Mouse (Mus musculus): Measurements from ENCODE around the gene Kif5c. TPM values are rescaled to one million over a fixed set of nuclear protein-coding genes. Genes with fewer than 3 reads are reported as not detected.

The Kif5c gene
- polyA plus RNA-seq, 1 experiment = 19.0 TPM

DNA sequence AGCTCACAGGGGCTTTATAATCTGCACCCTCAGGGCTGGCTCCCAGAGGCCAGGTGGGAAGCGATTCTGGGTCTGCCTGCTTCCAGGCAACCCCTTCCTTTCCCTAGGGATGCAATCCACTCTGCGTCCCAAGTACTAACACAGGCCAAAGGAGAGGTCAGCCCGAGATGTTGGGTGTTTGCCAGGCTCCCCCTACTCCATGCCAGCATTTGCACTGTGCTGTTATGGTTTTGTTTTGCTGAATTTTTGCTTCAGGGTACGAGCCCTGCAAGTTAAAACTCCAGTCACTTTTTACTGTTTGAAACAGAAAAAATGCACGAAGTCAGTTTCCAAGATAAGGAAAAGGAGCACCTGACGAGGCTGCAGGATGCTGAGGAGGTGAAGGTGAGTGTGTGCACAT is 121.9 kb downstream of the Kif5c start:
- Histone ChIP-seq H3K27ac (ENCODE audit: control insufficient read depth, insufficient read depth, low read depth, low read length) (no peak overlapping the region), H3K4me1 (ENCODE audit: control insufficient read depth, insufficient read depth, low read length) (no peaks in the 10 kb centered on the region; the same call in 1 of the 2 replicates), H3K4me3 (ENCODE audit: control insufficient read depth, low read depth, low read length) (no peak overlapping the region), H3K36me3 (ENCODE audit: control insufficient read depth, insufficient read depth, low read length) (no peaks in the 10 kb centered on the region), H3K27me3 (ENCODE audit: control insufficient read depth, insufficient read depth, low read length) (no peaks in the 10 kb centered on the region)
- no peak for TF ChIP-seq POLR2A (IDR thresholded peaks at IDR 0.05; ENCODE audit: control insufficient read depth, low read depth, low read length)
- no peak for TF ChIP-seq CTCF (IDR thresholded peaks at IDR 0.05; ENCODE audit: control insufficient read depth, insufficient read depth, insufficient replicate concordance, low read depth, low read length)

- Histone ChIP-seq H3K27me3 (ENCODE audit: control insufficient read depth, insufficient read depth, low read length) (no peaks in the 10 kb centered on the region), H3K4me3 (ENCODE audit: control insufficient read depth, low read depth, low read length) (no peak overlapping the region), H3K36me3 (ENCODE audit: control insufficient read depth, insufficient read depth, low read length) (no peaks in the 10 kb centered on the region), H3K4me1 (ENCODE audit: control insufficient read depth, insufficient read depth, low read length) (no peaks in the 10 kb centered on the region; the same call in 1 of the 2 replicates), H3K27ac (ENCODE audit: control insufficient read depth, insufficient read depth, low read depth, low read length) (no peak overlapping the region)
- TF ChIP-seq POLR2A (IDR thresholded peaks at IDR 0.05; ENCODE audit: control insufficient read depth, low read depth, low read length) = no peak
- no peak for TF ChIP-seq CTCF (IDR thresholded peaks at IDR 0.05; ENCODE audit: control insufficient read depth, insufficient read depth, insufficient replicate concordance, low read depth, low read length)
Measured at GRCm38 (mm10) chr2:49741895-49742734, 123.0 kb downstream of the Kif5c start.

GRCm38 (mm10) chr2:49742919-49743318 is 123.8 kb downstream of the Kif5c start:
- Histone ChIP-seq H3K4me3 (ENCODE audit: control insufficient read depth, low read depth, low read length) (no peak overlapping the region), H3K36me3 (ENCODE audit: control insufficient read depth, insufficient read depth, low read length) (no peaks in the 10 kb centered on the region), H3K27me3 (ENCODE audit: control insufficient read depth, insufficient read depth, low read length) (no peaks in the 10 kb centered on the region), H3K4me1 (ENCODE audit: control insufficient read depth, insufficient read depth, low read length) (no peaks in the 10 kb centered on the region; the same call in 1 of the 2 replicates), H3K27ac (ENCODE audit: control insufficient read depth, insufficient read depth, low read depth, low read length) (no peak overlapping the region)
- no peak for TF ChIP-seq CTCF (IDR thresholded peaks at IDR 0.05; ENCODE audit: control insufficient read depth, insufficient read depth, insufficient replicate concordance, low read depth, low read length)
- TF ChIP-seq POLR2A (IDR thresholded peaks at IDR 0.05; ENCODE audit: control insufficient read depth, low read depth, low read length) = no peak

DNA sequence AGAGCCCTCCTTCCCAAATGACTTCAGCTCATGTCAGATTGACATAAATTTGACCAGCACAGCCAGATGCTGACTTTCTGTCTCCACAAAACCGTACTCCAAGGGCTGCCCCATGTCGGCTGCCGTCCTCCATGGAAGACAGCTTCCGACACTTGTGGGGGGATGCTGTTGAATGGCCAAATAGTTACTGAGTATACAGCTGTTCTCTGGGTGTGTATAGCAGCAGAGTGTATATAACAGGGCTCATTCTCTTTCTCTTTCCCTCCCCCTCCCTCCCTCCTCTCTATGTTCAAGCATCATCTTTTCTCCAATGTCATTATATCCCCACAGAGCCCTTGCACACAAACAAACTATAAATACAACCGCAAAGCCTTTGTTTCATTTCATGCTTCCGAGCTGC is 124.7 kb downstream of the Kif5c start:
- H3K27ac ChIP-seq (ENCODE audit: control insufficient read depth, insufficient read depth, low read depth, low read length) = peak overlapping the region; percentile 16
- H3K27me3 ChIP-seq (ENCODE audit: control insufficient read depth, insufficient read depth, low read length) = no peaks in the 10 kb centered on the region
- H3K36me3 ChIP-seq (ENCODE audit: control insufficient read depth, insufficient read depth, low read length) = no peaks in the 10 kb centered on the region
- TF ChIP-seq CTCF (IDR thresholded peaks at IDR 0.05; ENCODE audit: control insufficient read depth, insufficient read depth, insufficient replicate concordance, low read depth, low read length) (no peak), POLR2A (IDR thresholded peaks at IDR 0.05; ENCODE audit: control insufficient read depth, low read depth, low read length) (no peak)
- no peak overlapping the region for H3K4me3 ChIP-seq (ENCODE audit: control insufficient read depth, low read depth, low read length)
- H3K4me1 ChIP-seq (ENCODE audit: control insufficient read depth, insufficient read depth, low read length) = no peaks in the 10 kb centered on the region; the same call in 1 of the 2 replicates

DNA sequence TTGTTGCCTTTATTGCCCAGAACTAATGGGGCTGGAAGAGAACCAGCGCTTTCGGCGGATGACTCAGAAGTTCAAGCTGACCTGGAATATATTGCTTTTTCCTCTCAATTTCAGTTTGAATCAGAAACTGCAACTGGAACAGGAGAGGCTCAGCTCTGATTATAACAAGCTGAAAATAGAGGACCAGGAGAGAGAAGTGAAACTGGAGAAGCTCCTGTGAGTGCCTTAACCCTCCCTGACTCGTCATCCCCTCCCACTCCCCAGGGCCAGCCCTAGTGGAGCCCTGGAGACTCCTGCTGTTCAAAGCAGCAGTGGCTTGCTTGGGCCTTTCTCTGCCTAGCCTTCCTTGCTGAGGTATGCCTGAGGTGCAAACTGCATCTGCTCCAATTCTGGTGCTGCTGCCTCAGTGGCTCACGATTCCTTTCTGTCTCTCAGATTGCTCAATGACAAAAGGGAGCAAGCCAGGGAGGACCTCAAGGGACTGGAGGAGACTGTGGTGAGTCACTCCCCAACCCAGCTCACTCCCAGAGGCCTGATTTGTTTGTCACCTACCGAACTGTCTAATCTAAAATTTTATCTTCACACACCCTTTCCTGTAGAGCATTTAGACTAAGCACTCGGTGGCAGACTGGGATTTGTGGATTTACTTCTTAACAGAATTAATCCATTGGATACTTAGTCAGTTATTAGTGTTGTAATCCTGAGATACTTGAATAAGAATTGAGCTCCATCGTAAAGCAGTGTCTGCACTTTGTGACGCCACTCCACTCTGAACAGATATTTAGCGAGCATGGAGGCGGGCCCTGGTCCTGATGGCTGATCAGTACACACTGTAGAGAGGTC is 125.4 kb downstream of the Kif5c start:
- H3K27ac ChIP-seq (ENCODE audit: control insufficient read depth, insufficient read depth, low read depth, low read length) = peak overlapping the region; percentile 16
- peak overlapping the region; percentile 17 for H3K4me3 ChIP-seq (ENCODE audit: control insufficient read depth, low read depth, low read length)
- H3K4me1 ChIP-seq (ENCODE audit: control insufficient read depth, insufficient read depth, low read length) = no peaks in the 10 kb centered on the region; the same call in 1 of the 2 replicates
- no peaks in the 10 kb centered on the region for H3K36me3 ChIP-seq (ENCODE audit: control insufficient read depth, insufficient read depth, low read length)
- no peak for TF ChIP-seq POLR2A (IDR thresholded peaks at IDR 0.05; ENCODE audit: control insufficient read depth, low read depth, low read length)
- no peak for TF ChIP-seq CTCF (IDR thresholded peaks at IDR 0.05; ENCODE audit: control insufficient read depth, insufficient read depth, insufficient replicate concordance, low read depth, low read length)
- no peaks in the 10 kb centered on the region for H3K27me3 ChIP-seq (ENCODE audit: control insufficient read depth, insufficient read depth, low read length)

DNA sequence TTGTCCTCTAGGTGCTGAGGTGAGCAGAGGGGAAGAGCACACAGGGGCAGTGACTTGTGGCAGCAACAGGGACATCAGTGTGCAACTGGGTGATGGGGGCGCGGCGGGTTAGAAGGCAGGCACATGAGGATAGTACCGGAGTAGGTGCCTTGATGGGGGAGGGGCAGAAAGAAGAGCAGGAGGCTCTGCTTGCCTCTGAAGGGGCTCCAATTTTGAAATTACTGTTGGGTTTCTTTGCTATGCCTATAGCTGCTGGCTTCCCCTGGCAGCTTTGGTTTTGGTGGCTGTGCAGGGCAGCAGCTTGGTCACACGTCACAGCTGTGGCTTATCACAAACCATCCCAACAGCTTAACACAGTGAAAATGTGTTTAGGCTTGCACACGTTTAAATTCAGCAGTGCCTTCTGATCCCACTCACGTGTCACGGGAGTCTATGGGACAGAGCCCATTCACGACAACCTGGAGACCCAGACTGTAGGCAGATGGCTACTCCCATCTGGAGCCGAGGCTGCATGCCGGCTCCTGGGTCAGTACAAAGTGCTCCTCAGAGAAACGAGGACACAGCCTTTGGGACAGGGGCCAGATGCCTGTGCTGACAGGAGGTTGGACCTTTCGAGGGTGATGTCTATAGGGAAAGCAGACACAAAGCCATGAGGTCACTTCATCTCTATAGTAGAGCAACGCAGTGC is 126.1 kb downstream of the Kif5c start:
- TF ChIP-seq CTCF (IDR thresholded peaks at IDR 0.05; ENCODE audit: control insufficient read depth, insufficient read depth, insufficient replicate concordance, low read depth, low read length) (no peak), POLR2A (IDR thresholded peaks at IDR 0.05; ENCODE audit: control insufficient read depth, low read depth, low read length) (peak; percentile 33; the same call in 1 of the 2 replicates)
- no peaks in the 10 kb centered on the region; the same call in 1 of the 2 replicates for H3K4me1 ChIP-seq (ENCODE audit: control insufficient read depth, insufficient read depth, low read length)
- H3K27me3 ChIP-seq (ENCODE audit: control insufficient read depth, insufficient read depth, low read length) = no peaks in the 10 kb centered on the region
- no peaks in the 10 kb centered on the region for H3K36me3 ChIP-seq (ENCODE audit: control insufficient read depth, insufficient read depth, low read length)
- peak overlapping the region; percentile 16 for H3K27ac ChIP-seq (ENCODE audit: control insufficient read depth, insufficient read depth, low read depth, low read length)
- H3K4me3 ChIP-seq (ENCODE audit: control insufficient read depth, low read depth, low read length) = peak overlapping the region; percentile 17

Measured in testis, adult 2 months (tissue).